Mouse (Mus musculus) T-helper 2 cell (primary cell): ENCODE measurements around the gene Mmp14.

ENCODE experiments used
- in situ Hi-C: fragments of 300-600 bp; cut with MboI, MseI; formaldehyde crosslinking; loops from one replicate; pipeline ENCODE4 v1.15.1; 2025; ENCODE audit warnings: high pct_unique_total_duplicates

Gene Mmp14

GRCm38 (mm10) chr14:54431334-54432077 is at the start of gene Mmp14:
Gene Mmp14 (plus strand): TSS chr14:54431612.
- in situ Hi-C loops = no loop called here

- in situ Hi-C loops = loop anchor here (10.0 kb wide), 1 partner anchor 363 kb away; no protein-coding TSS in a partner anchor
Measured at GRCm38 (mm10) chr14:54381816-54382215, 49.6 kb upstream of the Mmp14 start.

- in situ Hi-C loops = loop anchor here (10.0 kb wide), 1 partner anchor 362 kb away; no protein-coding TSS in a partner anchor
Measured at GRCm38 (mm10) chr14:54382641-54383040, 48.8 kb upstream of the Mmp14 start.

GRCm38 (mm10) chr14:54383355-54383771 is 48.0 kb upstream of the Mmp14 start:
- in situ Hi-C loops = loop anchor here (10.0 kb wide), 1 partner anchor 361 kb away; no protein-coding TSS in a partner anchor

- in situ Hi-C loops = loop anchor here (10.0 kb wide), 1 partner anchor 360 kb away; no protein-coding TSS in a partner anchor
Measured at GRCm38 (mm10) chr14:54384396-54384795, 47.0 kb upstream of the Mmp14 start.

- in situ Hi-C loops = loop anchor here (10.0 kb wide), 1 partner anchor 359 kb away; no protein-coding TSS in a partner anchor
Measured at GRCm38 (mm10) chr14:54385968-54386618, 45.3 kb upstream of the Mmp14 start.

- in situ Hi-C loops = loop anchor here (10.0 kb wide), 1 partner anchor 357 kb away; no protein-coding TSS in a partner anchor
Measured at GRCm38 (mm10) chr14:54387546-54387945, 43.9 kb upstream of the Mmp14 start.

GRCm38 (mm10) chr14:54390843-54391242 is 40.6 kb upstream of the Mmp14 start:
- in situ Hi-C loops = no loop called here

- in situ Hi-C loops = no loop called here
Measured at GRCm38 (mm10) chr14:54393794-54394193, 37.6 kb upstream of the Mmp14 start.

- in situ Hi-C loops = no loop called here
Measured at GRCm38 (mm10) chr14:54394309-54394708, 37.1 kb upstream of the Mmp14 start.

GRCm38 (mm10) chr14:54396685-54397084 is 34.7 kb upstream of the Mmp14 start:
- in situ Hi-C loops = no loop called here

- in situ Hi-C loops = no loop called here
Measured at GRCm38 (mm10) chr14:54397872-54398527, 33.4 kb upstream of the Mmp14 start.

GRCm38 (mm10) chr14:54398528-54398916 is 32.9 kb upstream of the Mmp14 start:
- in situ Hi-C loops = no loop called here

GRCm38 (mm10) chr14:54398921-54399382 is 32.5 kb upstream of the Mmp14 start:
- in situ Hi-C loops = no loop called here

- in situ Hi-C loops = no loop called here
Measured at GRCm38 (mm10) chr14:54401723-54402122, 29.7 kb upstream of the Mmp14 start.

GRCm38 (mm10) chr14:54408336-54409056 is 22.9 kb upstream of the Mmp14 start:
- in situ Hi-C loops = no loop called here

GRCm38 (mm10) chr14:54409057-54409645 is 22.3 kb upstream of the Mmp14 start:
- in situ Hi-C loops = no loop called here

GRCm38 (mm10) chr14:54409980-54410810 is 21.2 kb upstream of the Mmp14 start:
- in situ Hi-C loops = no loop called here

GRCm38 (mm10) chr14:54412000-54412576 is 19.3 kb upstream of the Mmp14 start:
- in situ Hi-C loops = no loop called here
